Mouse (Mus musculus): ENCODE data around the gene Derl3. TPM values are rescaled to one million over a fixed set of nuclear protein-coding genes. Genes with fewer than 3 reads are reported as not detected.
A peak's percentile ranks its signal among the peaks of the same experiment; 100 is the strongest.

Derl3 gene
- total and polyA plus RNA-seq, 2 experiments, result 2.1 to 15.0 TPM

- H3K9ac ChIP-seq (ENCODE audit: low read depth, low read length), result no peak within 1 kb of the TSS
- peak; percentile 72 for DNase-seq (ENCODE audit: extremely low read depth, low read depth, low spot score)
- H3K27me3 ChIP-seq (ENCODE audit: control insufficient read depth, insufficient read depth, low read length), result no peaks in the 10 kb centered on the region
- no peaks in the 10 kb centered on the region for H3K79me2 ChIP-seq (ENCODE audit: control insufficient read depth, insufficient read depth, low read length)
- H3K27ac ChIP-seq (replicated peaks; ENCODE audit: insufficient read depth, low read depth, low read length), result no peak within 1 kb of the TSS
- no peak within 1 kb of the TSS for H3K4me3 ChIP-seq (ENCODE audit: insufficient read depth, low read depth, low read length)
- peaks cover 15% of the 10 kb centered on the region for H3K4me1 ChIP-seq (ENCODE audit: control insufficient read depth, insufficient read depth, low read length)
- 50% methylated on average over 15 of the region's 15 CpGs for WGBS
- no peak for TF ChIP-seq CTCF (IDR thresholded peaks at IDR 0.05; ENCODE audit: low read depth, low read length)
- no peak for TF ChIP-seq POLR2A (IDR thresholded peaks at IDR 0.05; ENCODE audit: extremely low read depth, insufficient read depth, low read length)
- peaks cover 2% of the 10 kb centered on the region for H3K36me3 ChIP-seq (ENCODE audit: control insufficient read depth, insufficient read depth, low read length)
These were observed 49.7 kb downstream of the Derl3 start, which contains the start of gene Vpreb3 for GRCm38 (mm10) chr10:75942736-75943477. TSS of gene Vpreb3 (plus strand) at chr10:75943057.

GRCm38 (mm10) chr10:75944066-75944772 lies 51.0 kb downstream of the Derl3 start:
- Histone ChIP-seq H3K27ac (replicated peaks; ENCODE audit: insufficient read depth, low read depth, low read length) (no peak overlapping the region), H3K79me2 (ENCODE audit: control insufficient read depth, insufficient read depth, low read length) (no peaks in the 10 kb centered on the region), H3K27me3 (ENCODE audit: control insufficient read depth, insufficient read depth, low read length) (no peaks in the 10 kb centered on the region), H3K4me1 (ENCODE audit: control insufficient read depth, insufficient read depth, low read length) (peaks cover 11% of the 10 kb centered on the region), H3K36me3 (ENCODE audit: control insufficient read depth, insufficient read depth, low read length) (no peaks in the 10 kb centered on the region), H3K4me3 (ENCODE audit: insufficient read depth, low read depth, low read length) (no peak overlapping the region), H3K9ac (ENCODE audit: low read depth, low read length) (no peak overlapping the region)
- DNase-seq (ENCODE audit: extremely low read depth, low read depth, low spot score), result peak; percentile 87
- TF ChIP-seq POLR2A (IDR thresholded peaks at IDR 0.05; ENCODE audit: extremely low read depth, insufficient read depth, low read length), result no peak
- TF ChIP-seq CTCF (IDR thresholded peaks at IDR 0.05; ENCODE audit: low read depth, low read length), result no peak
- WGBS, result 19% methylated on average over 11 of the region's 11 CpGs

DNA sequence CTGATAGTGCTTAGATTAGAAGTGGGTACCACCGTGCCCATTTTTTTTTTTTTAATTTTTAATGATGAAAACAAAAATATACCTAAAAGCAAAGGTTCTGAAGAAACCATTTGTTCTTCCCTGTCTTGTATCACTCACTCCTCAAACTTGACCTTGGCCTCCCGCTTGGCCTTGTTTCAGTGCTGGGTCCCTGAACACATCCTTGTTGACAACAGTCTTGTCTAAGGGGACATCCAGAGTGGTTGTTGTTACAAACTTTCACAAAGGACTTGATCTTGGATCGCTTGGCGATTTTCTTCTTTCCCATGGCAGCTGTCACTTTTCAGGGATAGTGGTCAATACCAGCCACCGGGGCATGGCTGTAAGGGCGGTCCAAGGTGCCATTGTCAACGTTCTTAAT lies 52.0 kb downstream of the Derl3 start:
- 96% methylated on average over 7 of the region's 7 CpGs for WGBS
- no peak overlapping the region for H3K27ac ChIP-seq (replicated peaks; ENCODE audit: insufficient read depth, low read depth, low read length)
- DNase-seq (ENCODE audit: extremely low read depth, low read depth, low spot score), result no peak
- no peak overlapping the region for H3K9ac ChIP-seq (ENCODE audit: low read depth, low read length)
- no peak overlapping the region for H3K4me3 ChIP-seq (ENCODE audit: insufficient read depth, low read depth, low read length)
- peaks cover 11% of the 10 kb centered on the region for H3K4me1 ChIP-seq (ENCODE audit: control insufficient read depth, insufficient read depth, low read length)
- TF ChIP-seq POLR2A (IDR thresholded peaks at IDR 0.05; ENCODE audit: extremely low read depth, insufficient read depth, low read length) (no peak), CTCF (IDR thresholded peaks at IDR 0.05; ENCODE audit: low read depth, low read length) (no peak)
- no peaks in the 10 kb centered on the region for H3K79me2 ChIP-seq (ENCODE audit: control insufficient read depth, insufficient read depth, low read length)
- no peaks in the 10 kb centered on the region for H3K27me3 ChIP-seq (ENCODE audit: control insufficient read depth, insufficient read depth, low read length)
- no peaks in the 10 kb centered on the region for H3K36me3 ChIP-seq (ENCODE audit: control insufficient read depth, insufficient read depth, low read length)

Other genes starting within 250 kb of the Derl3 start
- gene Susd2, start 249.4 kb upstream of the Derl3 start, total RNA-seq (2014; rRNA removed), result 1.0 and 1.1 TPM in 2 replicates
- 2.0 and 2.8 TPM in 2 replicates for gene Susd2, start 249.4 kb upstream of the Derl3 start, polyA plus RNA-seq (2012; rRNA removed)
- 7.8 and 12.7 TPM in 2 replicates for gene Cabin1, start 129.1 kb upstream of the Derl3 start, total RNA-seq (2014; rRNA removed)
- gene Cabin1, start 129.1 kb upstream of the Derl3 start, polyA plus RNA-seq (2012; rRNA removed), result 7.7 and 10.1 TPM in 2 replicates
- 347 and 388 TPM in 2 replicates for gene Ddt, start 120.0 kb upstream of the Derl3 start, total RNA-seq (2014; rRNA removed)
- gene Ddt, start 120.0 kb upstream of the Derl3 start, polyA plus RNA-seq (2012; rRNA removed), result 898 and 914 TPM in 2 replicates
- not detected in 2 replicates for gene Gm20441, start 112.5 kb upstream of the Derl3 start, total RNA-seq (2014; rRNA removed)
- gene Gm20441, start 112.5 kb upstream of the Derl3 start, polyA plus RNA-seq (2012; rRNA removed), result 0.37 and 0.80 TPM in 2 replicates
- gene Gstt3, start 112.0 kb upstream of the Derl3 start, total RNA-seq (2014; rRNA removed), result 126 and 181 TPM in 2 replicates
- 198 and 213 TPM in 2 replicates for gene Gstt3, start 112.0 kb upstream of the Derl3 start, polyA plus RNA-seq (2012; rRNA removed)
- gene Gstt1, start 94.8 kb upstream of the Derl3 start, total RNA-seq (2014; rRNA removed), result 458 and 622 TPM in 2 replicates
- 1,012 and 1,223 TPM in 2 replicates for gene Gstt1, start 94.8 kb upstream of the Derl3 start, polyA plus RNA-seq (2012; rRNA removed)
- gene Gstt4, start 70.9 kb upstream of the Derl3 start, total RNA-seq (2014; rRNA removed), result 0.09 TPM in 1 of 2 replicates, not detected in the other
- not detected in 2 replicates for gene Gstt4, start 70.9 kb upstream of the Derl3 start, polyA plus RNA-seq (2012; rRNA removed)
- 253 and 308 TPM in 2 replicates for gene Gstt2, start 56.0 kb upstream of the Derl3 start, total RNA-seq (2014; rRNA removed)
- gene Gstt2, start 56.0 kb upstream of the Derl3 start, polyA plus RNA-seq (2012; rRNA removed), result 357 and 830 TPM in 2 replicates
- 211 and 380 TPM in 2 replicates for gene Mif, start 33.2 kb upstream of the Derl3 start, total RNA-seq (2014; rRNA removed)
- 1,030 and 1,462 TPM in 2 replicates for gene Mif, start 33.2 kb upstream of the Derl3 start, polyA plus RNA-seq (2012; rRNA removed)
- gene Smarcb1, start 28.2 kb downstream of the Derl3 start, total RNA-seq (2014; rRNA removed), result 10.9 and 13.6 TPM in 2 replicates
- gene Smarcb1, start 28.2 kb downstream of the Derl3 start, polyA plus RNA-seq (2012; rRNA removed), result 15.9 and 18.1 TPM in 2 replicates
- 657 and 788 TPM in 2 replicates for gene Chchd10, start 39.7 kb downstream of the Derl3 start, total RNA-seq (2014; rRNA removed)
- 1,775 and 1,843 TPM in 2 replicates for gene Chchd10, start 39.7 kb downstream of the Derl3 start, polyA plus RNA-seq (2012; rRNA removed)
- gene Mmp11, start 43.1 kb downstream of the Derl3 start, total RNA-seq (2014; rRNA removed), result 0.18 and 1.5 TPM in 2 replicates
- gene Mmp11, start 43.1 kb downstream of the Derl3 start, polyA plus RNA-seq (2012; rRNA removed), result 1.4 and 1.6 TPM in 2 replicates
- 0.09 TPM in 1 of 2 replicates, not detected in the other for gene Gm867, start 47.3 kb downstream of the Derl3 start, total RNA-seq (2014; rRNA removed)
- 0.11 TPM in 1 of 2 replicates, not detected in the other for gene Gm867, start 47.3 kb downstream of the Derl3 start, polyA plus RNA-seq (2012; rRNA removed)
- gene Vpreb3, start 49.6 kb downstream of the Derl3 start, total RNA-seq (2014; rRNA removed), result 0.55 and 1.3 TPM in 2 replicates
- gene Vpreb3, start 49.6 kb downstream of the Derl3 start, polyA plus RNA-seq (2012; rRNA removed), result 0.73 and 2.0 TPM in 2 replicates
- gene Gm5134, start 61.1 kb downstream of the Derl3 start, total RNA-seq (2014; rRNA removed), result 0.07 TPM in 1 of 2 replicates, not detected in the other
- gene Gm5134, start 61.1 kb downstream of the Derl3 start, polyA plus RNA-seq (2012; rRNA removed), result not detected in 2 replicates
- 3.0 and 3.1 TPM in 2 replicates for gene Zfp280b, start 139.2 kb downstream of the Derl3 start, total RNA-seq (2014; rRNA removed)
- 2.6 and 3.8 TPM in 2 replicates for gene Zfp280b, start 139.2 kb downstream of the Derl3 start, polyA plus RNA-seq (2012; rRNA removed)
- not detected in 2 replicates for gene Slc5a4b, start 217.5 kb downstream of the Derl3 start, total RNA-seq (2014; rRNA removed)
- gene Slc5a4b, start 217.5 kb downstream of the Derl3 start, polyA plus RNA-seq (2012; rRNA removed), result not detected in 2 replicates

All from liver, adult 2 months (tissue).